11 mouse cellular contexts compared by ENCODE assay signal in the genomic region with DNA sequence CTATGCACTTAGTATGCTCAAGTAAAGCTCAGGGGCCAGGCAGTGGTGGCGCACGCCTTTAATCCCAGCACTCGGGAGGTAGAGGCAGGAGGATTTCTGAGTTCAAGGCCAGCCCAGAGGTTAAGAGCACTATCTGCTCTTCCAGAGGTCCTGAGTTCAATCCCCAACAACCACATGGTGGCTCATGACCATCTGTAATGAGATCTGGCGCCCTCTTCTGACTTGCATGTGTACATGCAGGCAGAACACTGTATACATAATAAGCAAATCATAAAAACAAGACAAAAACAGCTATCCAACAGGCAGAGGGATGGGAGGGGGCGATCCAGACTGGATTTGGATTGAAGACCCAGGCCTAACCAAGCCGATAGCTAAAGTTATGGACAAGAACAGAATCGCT. TPM values are rescaled to one million over a fixed set of nuclear protein-coding genes. Genes with fewer than 3 reads are reported as not detected.
DNase-seq lines count a peak whose midpoint lies in the region; ATAC-seq and TF ChIP-seq lines count a peak whose summit lies in the region.
"Had no signal": no experiment of that assay in that cellular context is flagged by ENCODE, and none has a peak within 500 bp of the region (broad histone marks: within the 10 kb centered on the region; RNA-seq: fewer than 3 reads in every experiment).

No protein-coding gene starts in this region.

- no peaks in the 10 kb centered on the region for H3K27me3 ChIP-seq in kidney, postnatal 0 days (ENCODE audit: insufficient read depth, low read length)
- H3K27me3 ChIP-seq in small intestine, adult 2 months (ENCODE audit: control insufficient read depth, insufficient read depth, low read length), result no peaks in the 10 kb centered on the region
- no peaks in the 10 kb centered on the region for H3K27me3 ChIP-seq in midbrain, embryonic 13.5 days
- H3K27me3 ChIP-seq: limb, embryonic 13.5 days had no signal

- no peaks in the 10 kb centered on the region for H3K9me3 ChIP-seq in kidney, postnatal 0 days (replicated peaks; ENCODE audit: low read length)
- H3K9me3 ChIP-seq in midbrain, embryonic 13.5 days, result no peaks in the 10 kb centered on the region
- H3K9me3 ChIP-seq: limb, embryonic 13.5 days had no signal

- peak; percentile 69 for TF ChIP-seq CTCF in kidney, postnatal 0 days (IDR thresholded peaks at IDR 0.05; ENCODE audit: low read depth)
- TF ChIP-seq CTCF in small intestine, adult 2 months (IDR thresholded peaks at IDR 0.05; ENCODE audit: extremely low read depth, insufficient read length, insufficient replicate concordance, low read depth, low read length), result peak; percentile 33; the same call in 1 of the 2 replicates

- peak overlapping the region; percentile 54 for H3K27ac ChIP-seq in kidney, postnatal 0 days
- no peak overlapping the region for H3K27ac ChIP-seq in small intestine, adult 2 months (ENCODE audit: insufficient read depth, low read depth, low read length)
- H3K27ac ChIP-seq in midbrain, embryonic 13.5 days, result no peak overlapping the region
- H3K27ac ChIP-seq: limb, embryonic 13.5 days had no signal

- H3K4me2 ChIP-seq in kidney, postnatal 0 days (ENCODE audit: low read length), result no peak overlapping the region
- H3K4me2 ChIP-seq in midbrain, embryonic 13.5 days (replicated peaks), result no peak overlapping the region
- H3K4me2 ChIP-seq: limb, embryonic 13.5 days had no signal

- 80% methylated on average over 7 of the region's 7 CpGs for WGBS in kidney, postnatal 0 days
- 79% methylated on average over 7 of the region's 7 CpGs for WGBS in small intestine, adult 2 months
- 67% methylated on average over 7 of the region's 7 CpGs for WGBS in midbrain, embryonic 13.5 days

- ATAC-seq in kidney, postnatal 0 days (replicated peaks; ENCODE audit: low FRiP score, low read depth), result no peak
- no peak for ATAC-seq in midbrain, embryonic 13.5 days
- ATAC-seq: forebrain, embryonic 14.5 days had no signal

- H3K4me1 ChIP-seq in kidney, postnatal 0 days (replicated peaks; ENCODE audit: insufficient read depth, low read length), result peaks cover 14% of the 10 kb centered on the region; the same call in 1 of the 2 replicates
- H3K4me1 ChIP-seq in small intestine, adult 2 months (ENCODE audit: control insufficient read depth, insufficient read depth, insufficient read length, low read length), result peaks cover 6% of the 10 kb centered on the region
- peaks cover 13% of the 10 kb centered on the region for H3K4me1 ChIP-seq in midbrain, embryonic 13.5 days (replicated peaks)

- H3K9ac ChIP-seq in kidney, postnatal 0 days (ENCODE audit: low read depth, low read length), result no peak overlapping the region
- H3K9ac ChIP-seq in midbrain, embryonic 13.5 days (replicated peaks), result no peak overlapping the region
- H3K9ac ChIP-seq: limb, embryonic 13.5 days had no signal

- no peak overlapping the region for H3K4me3 ChIP-seq in kidney, postnatal 0 days (replicated peaks; ENCODE audit: low read depth, low read length)
- H3K4me3 ChIP-seq in small intestine, adult 2 months (ENCODE audit: low read depth, low read length), result no peak overlapping the region
- H3K4me3 ChIP-seq in midbrain, embryonic 13.5 days (replicated peaks), result no peak overlapping the region
- H3K4me3 ChIP-seq: limb, embryonic 13.5 days; myocyte had no signal

- no peaks in the 10 kb centered on the region for H3K36me3 ChIP-seq in kidney, postnatal 0 days (ENCODE audit: insufficient read depth, low read length)
- H3K36me3 ChIP-seq in small intestine, adult 2 months (ENCODE audit: control insufficient read depth, insufficient read depth, low read length), result no peaks in the 10 kb centered on the region
- no peaks in the 10 kb centered on the region for H3K36me3 ChIP-seq in midbrain, embryonic 13.5 days
- H3K36me3 ChIP-seq: limb, embryonic 13.5 days had no signal

- no peak for TF ChIP-seq POLR2A in small intestine, adult 2 months (IDR thresholded peaks at IDR 0.05; ENCODE audit: low read depth, low read length)

- peak; percentile 49 for DNase-seq in adrenal gland, postnatal 14 days
- DNase-seq in adrenal gland, adult 2 months, result no peak
- DNase-seq in kidney, postnatal 0 days (ENCODE audit: low spot score), result no peak
- no peak for DNase-seq in kidney, postnatal 14 days
- DNase-seq in NIH3T3 (ENCODE audit: low read depth), result peak; percentile 47
- no peak for DNase-seq in frontal cortex, adult 2 months (ENCODE audit: extremely low spot score in 1 of 2, low spot score in 1 of 2)

RNA-seq across cellular contexts. Expression of a gene that starts 5.8 kb away (rescaled TPM):
- total RNA-seq in adrenal gland, postnatal 14 days (2021), result 1,351 and 1,485 TPM in 2 replicates
- 1,000 to 10,000 TPM; 1,973 to 2,851 TPM for total RNA-seq in adrenal gland, adult 2 months (2021)
- 197 and 291 TPM in 2 replicates for polyA plus RNA-seq in adrenal gland, adult 2 months (2012; rRNA removed)
- polyA plus RNA-seq in kidney, postnatal 0 days (2015; fragmentation: Nextera tagmentation; extraction: Ambion mirVana), result 1,330 and 1,432 TPM in 2 replicates
- 93.8 and 157 TPM in 2 replicates for polyA plus RNA-seq in small intestine, adult 2 months (2012; rRNA removed)
- polyA plus RNA-seq in midbrain, embryonic 13.5 days (2015; fragmentation: Nextera tagmentation; extraction: Ambion mirVana), result 1,587 and 1,677 TPM in 2 replicates
- polyA plus RNA-seq in frontal cortex, adult 2 months (2012; rRNA removed), result 952 and 985 TPM in 2 replicates

RNA-seq across cellular contexts. Expression of a gene that starts 15.2 kb away (rescaled TPM):
- total RNA-seq in adrenal gland, postnatal 14 days (2021), result 54.8 and 56.1 TPM in 2 replicates
- total RNA-seq in adrenal gland, adult 2 months (2021), result 10 to 100 TPM; 43.6 to 59.7 TPM
- polyA plus RNA-seq in adrenal gland, adult 2 months (2012; rRNA removed), result 167 and 198 TPM in 2 replicates
- 131 and 138 TPM in 2 replicates for polyA plus RNA-seq in kidney, postnatal 0 days (2015; fragmentation: Nextera tagmentation; extraction: Ambion mirVana)
- 98.2 and 105 TPM in 2 replicates for polyA plus RNA-seq in small intestine, adult 2 months (2012; rRNA removed)
- 89.2 and 95.3 TPM in 2 replicates for polyA plus RNA-seq in midbrain, embryonic 13.5 days (2015; fragmentation: Nextera tagmentation; extraction: Ambion mirVana)
- polyA plus RNA-seq in frontal cortex, adult 2 months (2012; rRNA removed), result 57.3 and 59.5 TPM in 2 replicates

RNA-seq across cellular contexts. Expression of a gene that starts 20.6 kb away (rescaled TPM):
- total RNA-seq in adrenal gland, postnatal 14 days (2021), result 114 and 140 TPM in 2 replicates
- 100 to 1,000 TPM; 104 to 197 TPM for total RNA-seq in adrenal gland, adult 2 months (2021)
- 288 and 410 TPM in 2 replicates for polyA plus RNA-seq in adrenal gland, adult 2 months (2012; rRNA removed)
- 93.6 and 101 TPM in 2 replicates for polyA plus RNA-seq in kidney, postnatal 0 days (2015; fragmentation: Nextera tagmentation; extraction: Ambion mirVana)
- polyA plus RNA-seq in small intestine, adult 2 months (2012; rRNA removed), result 26.1 and 35.2 TPM in 2 replicates
- polyA plus RNA-seq in midbrain, embryonic 13.5 days (2015; fragmentation: Nextera tagmentation; extraction: Ambion mirVana), result 29.7 and 30.4 TPM in 2 replicates
- 35.4 and 38.9 TPM in 2 replicates for polyA plus RNA-seq in frontal cortex, adult 2 months (2012; rRNA removed)

RNA-seq across cellular contexts. Expression of a gene that starts 23.1 kb away (rescaled TPM):
- total RNA-seq in adrenal gland, postnatal 14 days (2021), result 0.44 TPM in 1 of 2 replicates, not detected in the other
- not detected for total RNA-seq in adrenal gland, adult 2 months (2021)
- polyA plus RNA-seq in adrenal gland, adult 2 months (2012; rRNA removed), result 0.18 and 0.55 TPM in 2 replicates
- 16.7 and 18.4 TPM in 2 replicates for polyA plus RNA-seq in kidney, postnatal 0 days (2015; fragmentation: Nextera tagmentation; extraction: Ambion mirVana)
- 0.75 and 5.8 TPM in 2 replicates for polyA plus RNA-seq in small intestine, adult 2 months (2012; rRNA removed)
- not detected in 2 replicates for polyA plus RNA-seq in midbrain, embryonic 13.5 days (2015; fragmentation: Nextera tagmentation; extraction: Ambion mirVana)
- not detected in 2 replicates for polyA plus RNA-seq in frontal cortex, adult 2 months (2012; rRNA removed)
- polyA plus RNA-seq: forebrain, embryonic 14.5 days had no signal

RNA-seq across cellular contexts. Expression of a gene that starts 23.3 kb away (rescaled TPM):
- 3.6 and 8.7 TPM in 2 replicates for total RNA-seq in adrenal gland, postnatal 14 days (2021)
- total RNA-seq in adrenal gland, adult 2 months (2021), result 1 to 10 TPM; 3.0 to 5.6 TPM
- polyA plus RNA-seq in adrenal gland, adult 2 months (2012; rRNA removed), result 5.2 and 6.4 TPM in 2 replicates
- 4.8 and 5.1 TPM in 2 replicates for polyA plus RNA-seq in kidney, postnatal 0 days (2015; fragmentation: Nextera tagmentation; extraction: Ambion mirVana)
- polyA plus RNA-seq in small intestine, adult 2 months (2012; rRNA removed), result 4.6 and 6.2 TPM in 2 replicates
- 5.2 and 7.1 TPM in 2 replicates for polyA plus RNA-seq in midbrain, embryonic 13.5 days (2015; fragmentation: Nextera tagmentation; extraction: Ambion mirVana)
- polyA plus RNA-seq in frontal cortex, adult 2 months (2012; rRNA removed), result 1.8 and 2.0 TPM in 2 replicates

Comparison
In these comparisons a context has a peak if more than half of its experiments do, and no peak if none do; other contexts are left out.
1. DNase-seq: peak in adrenal gland, postnatal 14 days (single experiment) and NIH3T3 (single experiment); none in adrenal gland, adult 2 months (single experiment), kidney, postnatal 0 days (single experiment), kidney, postnatal 14 days (single experiment) and frontal cortex, adult 2 months (0 of 2).